Mouse (Mus musculus): Measurements from ENCODE around the gene Fat4. TPM values are rescaled to one million over a fixed set of nuclear protein-coding genes. Genes with fewer than 3 reads are reported as not detected.

Fat4 gene
- 6.9 and 7.2 TPM in 2 replicates for polyA plus RNA-seq (2015; fragmentation: Nextera tagmentation; extraction: Ambion mirVana)

- Histone ChIP-seq H3K36me3 (peaks cover 29% of the 10 kb centered on the region), H3K27me3 (no peaks in the 10 kb centered on the region), H3K9me3 (no peaks in the 10 kb centered on the region), H3K9ac (replicated peaks) (peak within 1 kb of the TSS; percentile 91), H3K27ac (peak within 1 kb of the TSS; percentile 90), H3K4me2 (replicated peaks) (peak within 1 kb of the TSS; percentile 96), H3K4me1 (replicated peaks) (peaks cover 49% of the 10 kb centered on the region), H3K4me3 (replicated peaks) (peak within 1 kb of the TSS; percentile 88)
- no peak for ATAC-seq
- WGBS: under 1% methylated on average over 29 of the region's 29 CpGs
Observed at GRCm38 (mm10) chr3:38886890-38887355, at the start of gene Fat4. Gene Fat4, plus strand, starts transcription at chr3:38886940.

- H3K9me3 ChIP-seq: 0 out of 2 replicates have a peak, but pooled peaks cover 6% of the 10 kb centered on the region
- H3K4me1 ChIP-seq (replicated peaks): no peaks in the 10 kb centered on the region
- no peak overlapping the region for H3K27ac ChIP-seq
- no peaks in the 10 kb centered on the region for H3K27me3 ChIP-seq
- no peak overlapping the region for H3K9ac ChIP-seq (replicated peaks)
- no peak overlapping the region for H3K4me2 ChIP-seq (replicated peaks)
- ATAC-seq: no peak
- 86% methylated on average over 2 of the region's 2 CpGs for WGBS
- no peaks in the 10 kb centered on the region for H3K36me3 ChIP-seq
- no peak overlapping the region for H3K4me3 ChIP-seq (replicated peaks)
Observed at GRCm38 (mm10) chr3:38839438-38839837, 47.3 kb upstream of the Fat4 start.

GRCm38 (mm10) chr3:38843000-38843538, 43.7 kb upstream of the Fat4 start:
- ATAC-seq: no peak
- 0 out of 2 replicates have a peak, but pooled peaks cover 6% of the 10 kb centered on the region for H3K9me3 ChIP-seq
- H3K9ac ChIP-seq (replicated peaks): no peak overlapping the region
- H3K36me3 ChIP-seq: no peaks in the 10 kb centered on the region
- H3K4me3 ChIP-seq (replicated peaks): no peak overlapping the region
- no peak overlapping the region for H3K4me2 ChIP-seq (replicated peaks)
- H3K4me1 ChIP-seq (replicated peaks): peaks cover 13% of the 10 kb centered on the region
- 46% methylated on average over 7 of the region's 7 CpGs for WGBS
- no peak overlapping the region for H3K27ac ChIP-seq
- no peaks in the 10 kb centered on the region for H3K27me3 ChIP-seq

GRCm38 (mm10) chr3:38846602-38847382, 39.9 kb upstream of the Fat4 start:
- H3K4me2 ChIP-seq (replicated peaks): no peak overlapping the region
- H3K4me3 ChIP-seq (replicated peaks): no peak overlapping the region
- no peaks in the 10 kb centered on the region for H3K36me3 ChIP-seq
- H3K9ac ChIP-seq (replicated peaks): no peak overlapping the region
- no peaks in the 10 kb centered on the region for H3K27me3 ChIP-seq
- 0 out of 2 replicates have a peak, but pooled peaks cover 6% of the 10 kb centered on the region for H3K9me3 ChIP-seq
- H3K4me1 ChIP-seq (replicated peaks): peaks cover 13% of the 10 kb centered on the region
- no peak for ATAC-seq
- H3K27ac ChIP-seq: no peak overlapping the region; the same call in 1 of the 2 replicates
- WGBS: 46% methylated on average over 11 of the region's 11 CpGs

- Histone ChIP-seq H3K4me2 (replicated peaks) (no peak overlapping the region), H3K9me3 (no peaks in the 10 kb centered on the region), H3K4me1 (replicated peaks) (peaks cover 13% of the 10 kb centered on the region), H3K27me3 (no peaks in the 10 kb centered on the region), H3K4me3 (replicated peaks) (no peak overlapping the region), H3K27ac (no peak overlapping the region), H3K9ac (replicated peaks) (no peak overlapping the region), H3K36me3 (no peaks in the 10 kb centered on the region)
- 73% methylated on average over 3 of the region's 3 CpGs for WGBS
- ATAC-seq: no peak
Observed at GRCm38 (mm10) chr3:38849077-38849476, 37.7 kb upstream of the Fat4 start.

- no peaks in the 10 kb centered on the region for H3K27me3 ChIP-seq
- peaks cover 13% of the 10 kb centered on the region for H3K4me1 ChIP-seq (replicated peaks)
- no peak overlapping the region for H3K4me3 ChIP-seq (replicated peaks)
- H3K9ac ChIP-seq (replicated peaks): no peak overlapping the region
- WGBS: 41% methylated on average over 6 of the region's 6 CpGs
- no peaks in the 10 kb centered on the region for H3K9me3 ChIP-seq
- no peak overlapping the region for H3K4me2 ChIP-seq (replicated peaks)
- ATAC-seq: 0 out of 2 replicates have a peak, but pooled peaks have one; percentile 34
- H3K36me3 ChIP-seq: no peaks in the 10 kb centered on the region
- no peak overlapping the region for H3K27ac ChIP-seq
Observed at GRCm38 (mm10) chr3:38849536-38849935, 37.2 kb upstream of the Fat4 start.

GRCm38 (mm10) chr3:38853650-38854049, 33.1 kb upstream of the Fat4 start:
- 18% methylated on average over 3 of the region's 3 CpGs for WGBS
- no peak overlapping the region for H3K27ac ChIP-seq
- no peaks in the 10 kb centered on the region for H3K4me1 ChIP-seq (replicated peaks)
- ATAC-seq: no peak
- no peaks in the 10 kb centered on the region for H3K27me3 ChIP-seq
- H3K36me3 ChIP-seq: no peaks in the 10 kb centered on the region
- no peak overlapping the region for H3K9ac ChIP-seq (replicated peaks)
- H3K4me3 ChIP-seq (replicated peaks): no peak overlapping the region
- no peak overlapping the region for H3K4me2 ChIP-seq (replicated peaks)
- no peaks in the 10 kb centered on the region for H3K9me3 ChIP-seq

GRCm38 (mm10) chr3:38860683-38861082, 26.1 kb upstream of the Fat4 start:
- no peak overlapping the region for H3K9ac ChIP-seq (replicated peaks)
- ATAC-seq: peak; percentile 30; the same call in 1 of the 2 replicates
- WGBS: 34% methylated on average over 5 of the region's 5 CpGs

GRCm38 (mm10) chr3:38871291-38871690, 15.4 kb upstream of the Fat4 start:
- 91% methylated on average over 2 of the region's 2 CpGs for WGBS
- no peak overlapping the region for H3K27ac ChIP-seq
- ATAC-seq: no peak
- no peak overlapping the region for H3K4me3 ChIP-seq (replicated peaks)
- H3K9ac ChIP-seq (replicated peaks): no peak overlapping the region
- H3K36me3 ChIP-seq: no peaks in the 10 kb centered on the region
- H3K4me2 ChIP-seq (replicated peaks): no peak overlapping the region
- H3K9me3 ChIP-seq: no peaks in the 10 kb centered on the region
- no peaks in the 10 kb centered on the region for H3K4me1 ChIP-seq (replicated peaks)
- no peaks in the 10 kb centered on the region for H3K27me3 ChIP-seq

More at GRCm38 (mm10) chr3:38860683-38861082, 26.1 kb upstream of the Fat4 start:
- Histone ChIP-seq H3K4me3 (replicated peaks) (no peak overlapping the region), H3K27me3 (no peaks in the 10 kb centered on the region), H3K4me1 (replicated peaks) (peaks cover 5% of the 10 kb centered on the region), H3K36me3 (no peaks in the 10 kb centered on the region), H3K27ac (no peak overlapping the region), H3K4me2 (replicated peaks) (no peak overlapping the region), H3K9me3 (no peaks in the 10 kb centered on the region)

- Histone ChIP-seq H3K9ac (replicated peaks) (no peak overlapping the region), H3K4me1 (replicated peaks) (no peaks in the 10 kb centered on the region), H3K9me3 (no peaks in the 10 kb centered on the region; the same call in 1 of the 2 replicates), H3K4me3 (replicated peaks) (no peak overlapping the region), H3K36me3 (no peaks in the 10 kb centered on the region; the same call in none of the 2 replicates), H3K27ac (no peak overlapping the region), H3K27me3 (no peaks in the 10 kb centered on the region), H3K4me2 (replicated peaks) (no peak overlapping the region)
- WGBS: 96% methylated on average over 2 of the region's 2 CpGs
- no peak for ATAC-seq
Observed at GRCm38 (mm10) chr3:38875872-38876271, 10.9 kb upstream of the Fat4 start.

GRCm38 (mm10) chr3:38876706-38877105, 10.0 kb upstream of the Fat4 start:
- Histone ChIP-seq H3K4me2 (replicated peaks) (no peak overlapping the region), H3K9me3 (no peaks in the 10 kb centered on the region; the same call in 1 of the 2 replicates), H3K36me3 (no peaks in the 10 kb centered on the region; the same call in none of the 2 replicates), H3K9ac (replicated peaks) (no peak overlapping the region), H3K4me1 (replicated peaks) (no peaks in the 10 kb centered on the region), H3K27ac (no peak overlapping the region), H3K27me3 (no peaks in the 10 kb centered on the region), H3K4me3 (replicated peaks) (no peak overlapping the region)
- ATAC-seq: no peak
- WGBS: 96% methylated on average over 4 of the region's 4 CpGs

GRCm38 (mm10) chr3:38882778-38883177, 4.0 kb upstream of the Fat4 start:
- no peak for ATAC-seq
- H3K27ac ChIP-seq: no peak overlapping the region
- no peaks in the 10 kb centered on the region; the same call in none of the 2 replicates for H3K36me3 ChIP-seq
- no peak overlapping the region for H3K4me2 ChIP-seq (replicated peaks)
- no peaks in the 10 kb centered on the region for H3K27me3 ChIP-seq
- H3K9ac ChIP-seq (replicated peaks): no peak overlapping the region
- no peaks in the 10 kb centered on the region; the same call in 1 of the 2 replicates for H3K9me3 ChIP-seq
- WGBS: 57% methylated on average over 6 of the region's 6 CpGs
- H3K4me1 ChIP-seq (replicated peaks): peaks cover 10% of the 10 kb centered on the region
- no peak overlapping the region for H3K4me3 ChIP-seq (replicated peaks)
